Mouse (Mus musculus) v-Abl transformed pro-B cells (cell line): ENCODE results near the gene Triap1.
"Not testable (repeated sequence)": the region's sequence is repeated elsewhere in the genome, so short reads cannot be mapped to it uniquely, and the experiment has no call there.

Source experiments
- in situ Hi-C, 2 experiments: fragments of 400-800 bp; cut with MboI; formaldehyde crosslinking; loops; one replicate each; pipeline ENCODE4 v1.15.1; 2025; ENCODE audit not compliant: unreplicated experiment in 2 of 2

The Triap1 gene

DNA sequence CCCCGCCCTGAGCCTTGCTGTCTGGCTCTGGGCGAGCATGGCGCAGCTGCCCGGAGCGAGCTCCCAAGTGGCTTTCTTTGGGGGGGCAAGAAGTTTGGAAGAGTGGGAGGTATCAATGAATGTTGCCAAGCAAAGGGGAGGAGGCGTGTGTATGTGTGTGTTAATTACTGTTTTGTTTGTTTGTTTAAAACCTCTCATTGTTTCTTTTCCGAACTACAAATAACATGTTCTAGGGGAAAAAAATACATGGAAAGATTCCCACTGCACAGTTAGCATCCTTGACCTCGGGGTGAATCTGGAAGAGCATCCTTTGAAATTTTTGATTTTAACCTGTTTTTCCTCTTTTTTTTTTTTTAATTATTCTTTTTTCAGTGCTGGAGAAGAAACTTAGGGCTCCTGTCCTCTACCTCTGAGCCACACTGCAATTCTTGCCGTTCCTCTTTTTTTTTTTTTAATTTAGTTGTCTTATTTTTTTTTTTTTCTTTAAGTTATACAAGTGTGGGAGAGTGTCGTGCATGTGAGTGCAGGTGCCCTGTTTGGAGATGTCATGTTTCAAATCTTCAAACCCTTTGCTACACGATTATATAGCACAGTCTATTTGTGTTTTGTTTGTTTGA lies 33.3 kb downstream of the Triap1 start:
- in situ Hi-C loops: no loop called here

DNA sequence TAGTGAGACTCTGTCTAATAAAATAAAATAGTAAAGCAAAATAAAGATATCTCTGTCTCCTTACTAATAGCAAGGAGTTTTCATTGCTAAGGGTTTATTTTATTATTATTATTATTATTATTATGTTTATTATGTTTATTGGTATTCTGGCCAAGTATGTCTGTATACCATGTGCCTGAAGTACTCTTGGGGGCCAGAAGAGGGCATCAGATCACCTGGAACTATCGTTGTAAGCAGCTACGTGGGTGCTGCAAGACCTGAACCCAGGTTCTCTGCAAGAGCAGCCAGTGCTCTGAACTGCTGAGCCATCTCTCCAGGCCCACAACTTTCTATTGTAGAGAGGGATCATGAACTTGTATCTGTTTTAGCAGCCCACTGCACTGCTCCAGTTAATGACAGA lies 34.4 kb downstream of the Triap1 start:
- in situ Hi-C loops: no loop called here

DNA sequence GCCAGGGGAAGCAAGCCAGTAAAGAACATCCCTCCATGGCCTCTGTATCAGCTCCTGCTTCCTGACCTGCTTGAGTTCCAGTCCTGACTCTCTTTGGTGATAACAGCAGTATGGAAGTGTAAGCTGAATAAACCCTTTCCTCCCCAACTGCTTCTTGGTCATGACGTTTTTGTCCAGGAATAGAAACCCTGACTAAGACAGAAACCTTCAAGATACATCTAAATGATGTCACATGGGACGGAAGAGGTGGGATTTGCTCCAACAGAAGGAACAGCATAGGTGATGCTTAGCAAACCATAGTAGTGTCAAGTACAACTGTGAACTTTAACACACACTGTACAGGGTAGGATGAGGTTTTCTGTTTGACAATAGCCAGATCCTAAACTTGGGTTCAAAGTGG lies 37.9 kb downstream of the Triap1 start:
- in situ Hi-C loops: not testable (repeated sequence)

DNA sequence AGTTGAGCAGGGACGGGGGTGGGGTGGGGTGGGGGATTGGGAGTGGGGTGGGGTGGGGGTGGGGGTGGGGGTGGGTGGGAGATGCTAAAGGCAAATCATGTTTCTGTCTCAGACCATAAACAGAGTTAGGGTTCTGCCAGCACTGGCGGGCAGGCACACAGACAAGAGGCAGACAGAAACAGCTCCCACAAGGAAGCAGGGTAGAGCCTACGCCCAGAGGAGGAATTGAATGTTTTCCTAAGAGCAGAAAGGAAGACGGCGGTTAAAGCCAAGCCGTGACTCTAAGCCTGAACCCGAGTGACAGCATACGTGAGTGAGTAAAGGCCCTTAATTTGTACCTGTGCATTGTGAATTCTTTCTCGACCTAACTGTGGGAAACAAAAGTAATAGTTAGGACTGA lies 50.9 kb downstream of the Triap1 start:
- in situ Hi-C loops: no loop called here

DNA sequence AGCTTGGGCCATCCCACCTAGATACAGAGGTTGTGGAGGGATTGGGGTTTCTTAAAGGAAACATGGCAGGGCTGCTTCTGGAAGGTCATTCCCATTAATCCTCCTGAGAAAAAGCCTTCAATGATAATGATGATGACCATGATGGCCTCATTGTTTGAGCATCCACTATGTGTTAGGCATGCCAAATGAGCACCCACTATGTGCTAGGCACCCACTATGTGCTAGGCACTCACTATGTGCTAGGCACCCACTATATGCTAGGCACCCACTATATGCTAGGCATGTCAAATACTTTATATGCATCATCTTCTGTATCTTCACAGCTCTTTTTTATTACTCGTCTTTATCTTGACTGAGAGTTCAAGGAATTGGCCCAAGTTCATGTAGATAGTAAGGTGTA lies 51.9 kb downstream of the Triap1 start:
- in situ Hi-C loops: no loop called here
